Mouse (Mus musculus): ENCODE results near the gene Bcl2l15. TPM values are rescaled to one million over a fixed set of nuclear protein-coding genes. Genes with fewer than 3 reads are reported as not detected.

Gene Bcl2l15
- total and polyA plus RNA-seq, 3 experiments: 0.11 TPM; not detected in 2

GRCm38 (mm10) chr3:103787225-103787624 lies 45.2 kb upstream of the Bcl2l15 start:
- Histone ChIP-seq H3K36me3 (ENCODE audit: control insufficient read depth in 1 of 2, insufficient read depth in 2 of 2, low read length in 2 of 2) (peaks cover 0 to 25% of the 10 kb centered on the region in 2 experiments; a peak in 2 of 4 replicates), H3K27me3 (ENCODE audit: control insufficient read depth in 1 of 2, insufficient read depth in 2 of 2, low read length in 2 of 2) (no peaks in the 10 kb centered on the region), H3K79me2 (ENCODE audit: control insufficient read depth, insufficient read depth, low read length, poor library complexity) (peaks cover 62% of the 10 kb centered on the region), H3K4me3 (ENCODE audit: control insufficient read depth in 1 of 2, insufficient read depth in 1 of 2, low read depth in 2 of 2, low read length in 2 of 2) (no peak overlapping the region), H3K9me3 (replicated peaks; ENCODE audit: insufficient read depth, low read length) (no peaks in the 10 kb centered on the region), H3K27ac (ENCODE audit: control insufficient read depth, low read depth, low read length) (no peak overlapping the region), H3K9ac (ENCODE audit: control insufficient read depth, low read depth, low read length, poor library complexity, severe bottlenecking) (no peak overlapping the region), H3K4me1 (ENCODE audit: control insufficient read depth in 1 of 2, insufficient read depth in 2 of 2, low read length in 2 of 2) (peaks cover 0 to 6% of the 10 kb centered on the region in 2 experiments)
- DNase-seq (ENCODE audit: low read depth, low spot score): no peak
- no peak for TF ChIP-seq ZC3H11A (IDR thresholded peaks at IDR 0.05; ENCODE audit: low read depth, low read length)
- no peak for TF ChIP-seq ETS1 (IDR thresholded peaks at IDR 0.05; ENCODE audit: low read depth, low read length)
- no peak for TF ChIP-seq TCF12 (IDR thresholded peaks at IDR 0.05; ENCODE audit: low read depth, low read length)
- no peak for TF ChIP-seq MAZ (IDR thresholded peaks at IDR 0.05; ENCODE audit: low read depth, low read length)
- no peak for TF ChIP-seq E2F4 (IDR thresholded peaks at IDR 0.05; ENCODE audit: borderline replicate concordance, low read depth, low read length)
- no peak for TF ChIP-seq HCFC1 (IDR thresholded peaks at IDR 0.05; ENCODE audit: low read depth, low read length)
- no peak for TF ChIP-seq UBTF (IDR thresholded peaks at IDR 0.05; ENCODE audit: borderline replicate concordance, insufficient read depth, low read depth, low read length)
- TF ChIP-seq ZMIZ1 (IDR thresholded peaks at IDR 0.05; ENCODE audit: low read depth, low read length): no peak
- TF ChIP-seq MYC (IDR thresholded peaks at IDR 0.05; ENCODE audit: low read depth, low read length): no peak
- TF ChIP-seq JUND (IDR thresholded peaks at IDR 0.05; ENCODE audit: low read depth, low read length): no peak
- no peak for TF ChIP-seq MXI1 (IDR thresholded peaks at IDR 0.05; ENCODE audit: low read depth, low read length)
- TF ChIP-seq RCOR1 (IDR thresholded peaks at IDR 0.05; ENCODE audit: low read depth, low read length): no peak
- no peak for TF ChIP-seq MEF2A (IDR thresholded peaks at IDR 0.05; ENCODE audit: extremely low read depth, insufficient replicate concordance, low read depth, low read length, poor library complexity, severe bottlenecking)
- no peak for TF ChIP-seq TBP (IDR thresholded peaks at IDR 0.05; ENCODE audit: low read depth, low read length)

GRCm38 (mm10) chr3:103789096-103789495 lies 43.3 kb upstream of the Bcl2l15 start:
- Histone ChIP-seq H3K27me3 (ENCODE audit: control insufficient read depth in 1 of 2, insufficient read depth in 2 of 2, low read length in 2 of 2) (no peaks in the 10 kb centered on the region), H3K9me3 (replicated peaks; ENCODE audit: insufficient read depth, low read length) (no peaks in the 10 kb centered on the region), H3K27ac (ENCODE audit: control insufficient read depth, low read depth, low read length) (no peak overlapping the region), H3K4me1 (ENCODE audit: control insufficient read depth in 1 of 2, insufficient read depth in 2 of 2, low read length in 2 of 2) (peaks cover 13 to 16% of the 10 kb centered on the region in 2 experiments), H3K36me3 (ENCODE audit: control insufficient read depth in 1 of 2, insufficient read depth in 2 of 2, low read length in 2 of 2) (peaks cover 0 to 32% of the 10 kb centered on the region in 2 experiments; a peak in 2 of 4 replicates), H3K9ac (ENCODE audit: control insufficient read depth, low read depth, low read length, poor library complexity, severe bottlenecking) (peak overlapping the region; percentile 92), H3K4me3 (ENCODE audit: control insufficient read depth in 1 of 2, insufficient read depth in 1 of 2, low read depth in 2 of 2, low read length in 2 of 2) (no peak overlapping the region), H3K79me2 (ENCODE audit: control insufficient read depth, insufficient read depth, low read length, poor library complexity) (peaks cover 55% of the 10 kb centered on the region)
- DNase-seq (ENCODE audit: low read depth, low spot score): no peak
- no peak for TF ChIP-seq ZMIZ1 (IDR thresholded peaks at IDR 0.05; ENCODE audit: low read depth, low read length)
- no peak for TF ChIP-seq POLR2AphosphoS2 (IDR thresholded peaks at IDR 0.05; ENCODE audit: low read length)
- no peak for TF ChIP-seq CTCF (IDR thresholded peaks at IDR 0.05 in 2 of 3, conservative IDR thresholded peaks at IDR 0.05 in 1 of 3; ENCODE audit: control insufficient read depth in 1 of 3, insufficient read depth in 1 of 3, low read depth in 2 of 3, low read length in 3 of 3, poor library complexity in 1 of 3, severe bottlenecking in 1 of 3)
- no peak for TF ChIP-seq GATA1 (IDR thresholded peaks at IDR 0.05; ENCODE audit: low read depth, low read length)
- no peak for TF ChIP-seq SMC3 (IDR thresholded peaks at IDR 0.05; ENCODE audit: low read depth, low read length)
- no peak for TF ChIP-seq TBP (IDR thresholded peaks at IDR 0.05; ENCODE audit: low read depth, low read length)
- TF ChIP-seq KAT2A (conservative IDR thresholded peaks at IDR 0.05; ENCODE audit: low read depth, low read length): no peak
- no peak for TF ChIP-seq RCOR1 (IDR thresholded peaks at IDR 0.05; ENCODE audit: low read depth, low read length)
- no peak for TF ChIP-seq ELF1 (IDR thresholded peaks at IDR 0.05; ENCODE audit: low read depth, low read length)
- no peak for TF ChIP-seq ZKSCAN1 (IDR thresholded peaks at IDR 0.05; ENCODE audit: low read depth, low read length)
- no peak for TF ChIP-seq UBTF (IDR thresholded peaks at IDR 0.05; ENCODE audit: borderline replicate concordance, insufficient read depth, low read depth, low read length)
- no peak for TF ChIP-seq TAL1 (IDR thresholded peaks at IDR 0.05; ENCODE audit: low read length)
- TF ChIP-seq CHD2 (IDR thresholded peaks at IDR 0.05; ENCODE audit: low read length): no peak
- TF ChIP-seq HCFC1 (IDR thresholded peaks at IDR 0.05; ENCODE audit: low read depth, low read length): no peak
- TF ChIP-seq MAZ (IDR thresholded peaks at IDR 0.05; ENCODE audit: low read depth, low read length): no peak
- no peak for TF ChIP-seq JUND (IDR thresholded peaks at IDR 0.05; ENCODE audit: low read depth, low read length)
- TF ChIP-seq MYC (IDR thresholded peaks at IDR 0.05; ENCODE audit: low read depth, low read length): no peak
- no peak for TF ChIP-seq USF1 (IDR thresholded peaks at IDR 0.05; ENCODE audit: low read depth, low read length)
